Mouse (Mus musculus) frontal cortex, postnatal 14 days (tissue): Measurements from ENCODE around the gene Cd300a.
"Not testable (repeated sequence)": the region's sequence is repeated elsewhere in the genome, so short reads cannot be mapped to it uniquely, and the experiment has no call there.

Source experiments
- DNase-seq, 2 experiments: peaks; one replicate each; pipeline ENCODE4 v3.0.0; 2022; ENCODE audit warnings: low spot score in 2 of 2

Gene Cd300a

DNA sequence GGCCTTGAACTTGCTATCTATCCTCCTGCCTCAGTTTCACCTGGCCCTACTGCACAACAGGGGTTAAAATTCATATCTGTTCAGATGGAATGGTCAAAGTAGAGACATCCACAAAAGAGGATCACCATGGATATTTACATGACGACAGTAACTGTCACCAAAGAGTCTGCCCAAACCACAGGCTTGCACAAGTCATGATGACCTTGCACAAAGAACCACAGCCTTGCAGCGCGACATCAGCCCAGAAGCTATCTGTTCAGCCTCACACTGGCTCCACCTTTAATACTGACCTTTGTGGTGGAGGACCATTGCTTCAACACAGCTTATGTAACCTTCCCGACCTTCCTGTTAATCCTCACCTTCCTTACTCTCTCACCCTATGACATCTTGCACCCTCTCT is 17.7 kb downstream of the Cd300a start:
- no peak for DNase-seq

DNA sequence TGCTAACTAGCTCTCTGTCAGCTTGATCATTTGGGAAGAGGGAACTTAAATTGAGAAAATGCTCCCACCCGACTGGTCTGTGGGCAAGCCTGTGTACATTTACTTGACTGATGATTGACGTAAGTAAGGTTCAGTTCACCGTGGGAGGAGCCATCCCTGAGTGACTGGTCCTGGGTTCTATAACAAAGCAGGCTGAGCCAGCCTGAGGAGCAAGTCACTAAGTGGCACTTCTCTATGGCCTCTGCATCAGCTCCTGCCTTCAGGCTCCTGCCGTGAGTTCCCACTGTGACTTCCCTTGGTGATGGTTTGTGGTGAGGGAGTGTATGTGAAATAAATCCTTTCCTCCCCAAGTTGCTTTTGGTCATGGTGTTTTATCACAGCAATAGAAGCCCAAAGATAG is 18.2 kb downstream of the Cd300a start:
- no peak for DNase-seq

DNA sequence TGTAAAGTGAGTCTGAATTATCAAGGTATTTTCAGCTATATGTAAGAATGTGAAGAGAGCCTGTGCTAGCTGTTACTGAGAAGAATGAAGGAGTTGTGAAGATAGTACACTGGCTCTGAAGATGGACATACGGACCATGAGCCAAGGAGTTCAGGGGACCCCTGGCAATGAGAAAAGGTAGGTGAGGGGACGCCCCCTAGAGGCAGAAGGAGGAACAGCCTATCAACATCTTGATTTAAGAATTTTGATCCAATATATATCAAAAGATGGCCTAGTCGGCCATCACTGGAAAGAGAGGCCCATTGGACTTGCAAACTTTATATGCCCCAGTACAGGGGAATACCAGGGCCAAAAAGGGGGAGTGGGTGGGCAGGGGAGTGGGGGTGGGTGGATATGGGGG is 19.7 kb downstream of the Cd300a start:
- not testable (repeated sequence) for DNase-seq

DNA sequence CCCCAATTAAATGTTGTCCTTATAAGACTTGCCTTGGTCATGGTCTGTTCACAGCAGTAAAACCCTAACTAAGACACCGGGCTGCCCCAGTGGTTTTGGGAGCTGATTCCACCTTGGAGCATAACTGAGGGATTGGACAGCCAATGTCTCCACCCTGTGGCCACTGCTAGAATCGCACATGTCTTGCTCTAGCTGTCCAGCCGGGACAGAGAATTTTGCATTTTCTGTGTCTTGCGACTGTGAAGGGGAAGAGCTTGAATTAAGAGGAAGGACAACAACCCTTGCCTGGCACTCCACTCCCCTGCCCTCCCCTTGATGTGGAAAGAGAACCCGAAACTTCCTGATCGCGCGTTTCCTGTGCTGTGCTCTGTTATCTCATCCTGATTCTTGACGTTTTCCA is 23.0 kb downstream of the Cd300a start:
- peak; percentile 65 to 78 for DNase-seq

DNA sequence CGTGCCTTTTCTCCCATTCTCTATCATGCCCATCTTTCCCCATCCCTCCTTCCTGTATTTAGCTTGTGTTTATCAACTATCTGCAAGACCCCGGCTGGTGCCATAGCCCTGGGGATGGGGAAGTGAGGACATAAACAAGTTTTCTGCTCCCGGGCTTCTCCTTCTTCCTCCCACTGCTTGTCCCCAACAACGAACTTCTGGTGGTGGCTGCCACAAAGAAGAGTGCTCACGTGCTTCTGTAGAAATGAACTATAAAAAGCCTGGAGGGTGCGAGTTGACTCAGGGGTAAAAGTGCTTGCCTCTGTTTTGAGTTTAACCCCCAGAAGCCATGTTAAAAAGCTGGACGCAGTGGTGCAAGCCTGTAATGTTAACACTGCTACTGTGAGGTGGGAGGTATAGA is 25.1 kb downstream of the Cd300a start:
- DNase-seq = no peak

DNA sequence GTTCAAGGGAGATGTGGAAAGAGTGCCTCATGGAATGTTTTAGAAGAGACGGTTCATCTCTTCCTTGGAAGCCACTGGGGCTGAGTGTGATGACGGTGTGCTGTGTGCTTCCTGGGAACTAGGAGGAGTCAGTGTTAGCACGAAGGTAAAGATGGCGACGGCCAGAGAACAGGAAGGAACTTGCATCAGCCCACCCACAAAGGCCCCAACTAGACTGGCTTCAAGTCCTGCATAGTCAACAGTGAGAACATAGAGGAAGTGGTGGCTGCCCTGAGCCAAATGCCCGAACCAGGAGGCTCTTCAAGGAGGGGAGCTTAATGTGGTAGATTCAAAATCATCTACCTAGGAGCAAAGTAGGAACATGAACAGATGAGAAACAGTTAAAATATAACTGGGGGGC is 27.3 kb downstream of the Cd300a start:
- no peak for DNase-seq

DNA sequence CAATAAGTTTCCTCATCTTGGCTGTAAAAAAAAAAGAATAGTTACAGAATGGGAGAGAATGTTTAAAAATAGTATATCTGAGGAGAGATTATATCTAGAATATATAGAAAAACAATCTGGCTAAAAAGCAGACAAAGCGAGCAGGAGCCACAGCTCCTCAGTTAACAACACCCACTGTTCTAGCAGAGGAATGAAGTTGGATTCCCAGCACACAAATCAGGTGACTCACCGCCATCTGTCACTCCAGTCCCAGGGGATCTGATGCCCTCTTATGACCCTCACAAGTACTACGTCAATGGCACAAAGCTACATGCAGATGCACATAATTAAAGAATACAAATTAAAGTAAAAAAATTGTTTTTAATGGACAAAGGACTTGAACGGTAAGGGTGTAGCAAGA is 32.6 kb downstream of the Cd300a start:
- no peak for DNase-seq

DNA sequence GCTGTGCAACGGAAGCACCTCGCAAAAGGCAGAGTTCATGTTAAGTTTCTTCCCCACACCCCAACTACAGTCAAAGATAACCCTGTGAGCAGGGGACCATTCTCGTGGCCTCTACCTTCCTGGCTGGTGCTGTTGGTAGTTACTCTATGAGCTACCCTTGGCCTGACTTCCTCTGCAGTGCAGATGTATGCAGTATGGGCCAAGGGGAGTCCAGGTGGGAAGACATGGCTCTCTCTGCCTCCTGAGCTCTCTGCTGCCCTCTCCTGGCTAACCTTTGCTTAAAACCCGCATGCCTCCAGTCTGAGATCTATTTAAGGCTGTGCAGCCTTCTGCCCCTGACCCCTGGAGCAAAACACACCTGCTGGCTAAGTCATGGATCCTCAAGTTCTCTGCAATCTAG is 34.1 kb downstream of the Cd300a start:
- DNase-seq = no peak

DNA sequence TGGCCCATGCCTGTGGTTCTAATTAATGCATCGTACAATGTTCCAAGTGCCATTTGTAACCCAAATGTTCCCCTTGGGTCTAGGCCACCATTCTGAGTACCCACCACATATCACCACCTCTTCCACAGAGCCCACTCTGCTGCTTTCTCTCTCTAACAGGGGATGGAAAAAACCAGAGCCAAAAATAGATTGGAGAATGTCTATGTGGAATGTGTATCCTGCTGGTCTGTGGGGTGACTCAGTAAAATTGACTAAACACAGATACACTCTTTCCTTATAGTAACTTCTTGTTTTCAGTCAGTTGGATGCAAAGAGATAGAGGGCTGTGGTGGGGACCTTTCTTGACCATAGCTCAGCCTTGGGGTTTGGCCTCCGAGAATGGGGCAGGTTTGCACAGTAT is 39.7 kb downstream of the Cd300a start:
- DNase-seq = no peak

DNA sequence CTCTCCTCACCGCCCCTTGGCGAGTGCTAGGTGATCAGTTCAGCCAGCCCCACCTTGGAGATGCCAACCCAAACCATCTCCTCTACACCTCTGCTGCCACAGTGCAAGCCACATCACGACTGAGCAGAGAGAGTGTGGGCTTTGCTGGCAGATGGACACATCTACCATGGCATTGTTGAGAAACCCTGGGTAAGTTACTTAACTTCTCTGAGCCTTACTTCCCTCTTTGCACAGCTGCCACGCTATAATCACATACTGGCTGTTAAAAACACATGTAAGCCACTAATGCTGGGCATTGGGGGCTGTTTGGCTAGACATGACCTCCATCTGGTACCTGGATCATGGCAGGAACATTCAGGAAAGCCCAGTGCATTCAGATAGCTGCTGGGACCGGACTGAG is 41.2 kb downstream of the Cd300a start:
- DNase-seq = no peak

DNA sequence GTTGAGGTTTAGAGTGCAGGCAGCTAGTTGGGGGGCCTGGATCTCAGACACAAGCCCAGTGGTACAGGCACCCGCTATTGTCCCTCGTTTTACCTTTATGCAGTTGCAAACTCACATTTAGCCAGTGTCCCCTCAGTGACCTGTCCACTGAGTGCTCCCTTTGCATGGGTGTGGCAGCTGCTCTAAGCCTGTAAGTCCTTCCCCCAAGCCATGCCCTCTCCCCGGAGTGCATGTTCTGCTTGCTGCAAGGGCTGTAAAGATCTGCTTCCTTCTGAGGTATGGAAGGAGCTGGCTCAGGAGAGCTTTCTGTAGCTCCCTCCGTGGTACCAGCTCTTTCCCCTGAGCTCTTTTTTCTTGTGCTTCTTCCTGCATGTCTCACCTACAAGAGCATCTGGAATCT is 43.8 kb downstream of the Cd300a start:
- no peak for DNase-seq

DNA sequence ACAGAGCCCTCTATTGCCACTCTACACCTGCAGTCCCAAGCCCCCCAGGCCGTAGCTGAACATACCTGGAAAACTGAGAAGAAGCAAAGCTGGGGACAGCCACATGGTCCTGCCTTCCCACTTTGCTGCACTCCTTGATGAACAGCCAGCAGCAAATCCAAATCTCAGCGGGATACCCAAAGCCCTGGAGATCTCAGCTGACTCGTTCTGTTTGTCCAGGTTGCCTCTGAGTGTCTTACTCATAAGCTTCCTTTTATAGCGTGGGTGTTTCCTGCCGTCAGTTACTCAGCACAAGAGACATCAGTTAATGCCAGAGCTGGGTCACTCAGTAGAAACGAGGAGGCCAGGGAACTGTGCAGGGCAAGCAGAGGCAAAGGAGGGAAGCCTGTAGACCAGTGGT is 44.3 kb downstream of the Cd300a start, which contains the start of gene Cd300lb:
Gene Cd300lb (minus strand): TSS at position 243 of the 400 bp plus-strand sequence.
- no peak for DNase-seq
